Mouse (Mus musculus): ENCODE results near the gene Rusc2.

Gene Rusc2

GRCm38 (mm10) chr4:43381408-43382154, at the start of gene Rusc2:
Rusc2 (plus strand) TSS chr4:43381979.
- peak; percentile 84 to 94 for DNase-seq (ENCODE audit: low spot score in 2 of 2)

GRCm38 (mm10) chr4:43334771-43335170, 47.0 kb upstream of the Rusc2 start:
- DNase-seq (ENCODE audit: low spot score in 2 of 2), result no peak

GRCm38 (mm10) chr4:43336176-43336575, 45.6 kb upstream of the Rusc2 start:
- DNase-seq (ENCODE audit: low spot score in 2 of 2), result no peak

- DNase-seq (ENCODE audit: low spot score in 2 of 2), result no peak
Measured at GRCm38 (mm10) chr4:43340096-43340804, 41.5 kb upstream of the Rusc2 start.

GRCm38 (mm10) chr4:43341276-43341891, 40.4 kb upstream of the Rusc2 start:
- no peak for DNase-seq (ENCODE audit: low spot score in 2 of 2)

GRCm38 (mm10) chr4:43342443-43342842, 39.3 kb upstream of the Rusc2 start:
- no peak for DNase-seq (ENCODE audit: low spot score in 2 of 2)

GRCm38 (mm10) chr4:43344932-43345331, 36.8 kb upstream of the Rusc2 start:
- DNase-seq (ENCODE audit: low spot score in 2 of 2), result no peak

GRCm38 (mm10) chr4:43349206-43349605, 32.6 kb upstream of the Rusc2 start:
- no peak for DNase-seq (ENCODE audit: low spot score in 2 of 2)

GRCm38 (mm10) chr4:43350038-43350560, 31.7 kb upstream of the Rusc2 start:
- DNase-seq (ENCODE audit: low spot score in 2 of 2), result no peak

GRCm38 (mm10) chr4:43353662-43354061, 28.1 kb upstream of the Rusc2 start:
- DNase-seq (ENCODE audit: low spot score in 2 of 2), result no peak

GRCm38 (mm10) chr4:43364914-43365560, 16.7 kb upstream of the Rusc2 start:
- no peak for DNase-seq (ENCODE audit: low spot score in 2 of 2)

GRCm38 (mm10) chr4:43367295-43367694, 14.5 kb upstream of the Rusc2 start:
- DNase-seq (ENCODE audit: low spot score in 2 of 2), result no peak

GRCm38 (mm10) chr4:43367787-43368186, 14.0 kb upstream of the Rusc2 start:
- DNase-seq (ENCODE audit: low spot score in 2 of 2), result no peak

GRCm38 (mm10) chr4:43371406-43371805, 10.4 kb upstream of the Rusc2 start:
- no peak for DNase-seq (ENCODE audit: low spot score in 2 of 2)

GRCm38 (mm10) chr4:43372155-43372554, 9.6 kb upstream of the Rusc2 start:
- no peak for DNase-seq (ENCODE audit: low spot score in 2 of 2)

GRCm38 (mm10) chr4:43374266-43374665, 7.5 kb upstream of the Rusc2 start:
- no peak for DNase-seq (ENCODE audit: low spot score in 2 of 2)

- DNase-seq (ENCODE audit: low spot score in 2 of 2), result no peak
Measured at GRCm38 (mm10) chr4:43379601-43380000, 2.2 kb upstream of the Rusc2 start.

GRCm38 (mm10) chr4:43380951-43381350, 828 bp upstream of the Rusc2 start:
- DNase-seq (ENCODE audit: low spot score in 2 of 2), result no peak

- DNase-seq (ENCODE audit: low spot score in 2 of 2), result no peak
Measured at GRCm38 (mm10) chr4:43382155-43383020, 609 bp downstream of the Rusc2 start.

GRCm38 (mm10) chr4:43383246-43384082, 1.7 kb downstream of the Rusc2 start:
- no peak for DNase-seq (ENCODE audit: low spot score in 2 of 2)

Data from frontal cortex, postnatal 10 days (tissue).